In genomic region chr6:32959816-32960550, GRCm38 (mm10) we compare ENCODE assay signal across 28 mouse cellular contexts.
DNase-seq lines count a peak whose midpoint lies in the region; ATAC-seq lines count a peak whose summit lies in the region.
"Had no signal": no experiment of that assay in that cellular context is flagged by ENCODE, and none has a peak within 500 bp of the region (broad histone marks: within the 10 kb centered on the region; RNA-seq: fewer than 3 reads in every experiment).

No protein-coding gene starts in this region.

- 0 out of 2 replicates have a peak, but pooled peaks have one; percentile 30 for ATAC-seq in hindbrain, embryonic 15.5 days (ENCODE audit: low FRiP score, low read depth)
- no peak for ATAC-seq in neural tube, embryonic 13.5 days (ENCODE audit: low read depth)
- ATAC-seq: activated CD4-positive, CD25-positive, alpha-beta regulatory T cell, adult 4 months; forebrain, embryonic 13.5 days; forebrain, embryonic 16.5 days; hindbrain, postnatal 0 days; inflammation-experienced regulatory T-cells, adult 6 months; intestine, embryonic 16.5 days had no signal

- 64% methylated on average over 5 of the region's 5 CpGs for WGBS in hindbrain, embryonic 15.5 days
- WGBS in hindbrain, embryonic 10.5 days: 84% methylated on average over 5 of the region's 5 CpGs
- 68% methylated on average over 5 of the region's 5 CpGs for WGBS in neural tube, embryonic 13.5 days

- no peak overlapping the region for H3K4me3 ChIP-seq in hindbrain, embryonic 15.5 days
- H3K4me3 ChIP-seq in hindbrain, embryonic 10.5 days: no peak overlapping the region
- no peak overlapping the region for H3K4me3 ChIP-seq in neural tube, embryonic 13.5 days
- H3K4me3 ChIP-seq: forebrain, embryonic 10.5 days; forebrain, embryonic 13.5 days; heart, adult 2 months; heart, embryonic 10.5 days had no signal

- H3K9ac ChIP-seq in hindbrain, embryonic 15.5 days: no peak overlapping the region
- H3K9ac ChIP-seq in neural tube, embryonic 13.5 days: no peak overlapping the region
- H3K9ac ChIP-seq: forebrain, embryonic 13.5 days had no signal

- H3K27me3 ChIP-seq in hindbrain, embryonic 15.5 days: no peaks in the 10 kb centered on the region
- H3K27me3 ChIP-seq in hindbrain, embryonic 10.5 days (ENCODE audit: insufficient read depth, poor library complexity, severe bottlenecking): no peaks in the 10 kb centered on the region
- H3K27me3 ChIP-seq in neural tube, embryonic 13.5 days: no peaks in the 10 kb centered on the region
- H3K27me3 ChIP-seq: CH12.LX; forebrain, embryonic 13.5 days had no signal

- H3K9me3 ChIP-seq in hindbrain, embryonic 15.5 days: no peaks in the 10 kb centered on the region
- H3K9me3 ChIP-seq in hindbrain, embryonic 10.5 days: no peaks in the 10 kb centered on the region
- no peaks in the 10 kb centered on the region for H3K9me3 ChIP-seq in neural tube, embryonic 13.5 days
- H3K9me3 ChIP-seq: forebrain, embryonic 10.5 days; forebrain, embryonic 13.5 days; G1E; heart, embryonic 10.5 days had no signal

- intact Hi-C loops in heart, postnatal 10 days (cut with DNase I): no loop called here

- no peaks in the 10 kb centered on the region for H3K36me3 ChIP-seq in hindbrain, embryonic 15.5 days
- no peaks in the 10 kb centered on the region for H3K36me3 ChIP-seq in hindbrain, embryonic 10.5 days
- H3K36me3 ChIP-seq in neural tube, embryonic 13.5 days: no peaks in the 10 kb centered on the region
- H3K36me3 ChIP-seq: forebrain, embryonic 10.5 days; heart, embryonic 10.5 days had no signal

- H3K4me2 ChIP-seq in hindbrain, embryonic 15.5 days: no peak overlapping the region
- H3K4me2 ChIP-seq in neural tube, embryonic 13.5 days: no peak overlapping the region
- H3K4me2 ChIP-seq: forebrain, embryonic 13.5 days had no signal

- no peak overlapping the region for H3K27ac ChIP-seq in hindbrain, embryonic 15.5 days (replicated peaks)
- no peak overlapping the region for H3K27ac ChIP-seq in hindbrain, embryonic 10.5 days
- peak overlapping the region; percentile 4 for H3K27ac ChIP-seq in neural tube, embryonic 13.5 days (replicated peaks)
- H3K27ac ChIP-seq: forebrain, embryonic 10.5 days; forebrain, embryonic 13.5 days; heart, adult 2 months; heart, embryonic 10.5 days; hindbrain, postnatal 0 days had no signal

- peaks cover 7% of the 10 kb centered on the region; the same call in 1 of the 2 replicates for H3K4me1 ChIP-seq in hindbrain, embryonic 15.5 days (replicated peaks)
- H3K4me1 ChIP-seq in hindbrain, embryonic 10.5 days (replicated peaks): peaks cover 32% of the 10 kb centered on the region
- peaks cover 20% of the 10 kb centered on the region for H3K4me1 ChIP-seq in neural tube, embryonic 13.5 days (replicated peaks)

- peak; percentile 87 for DNase-seq in heart, adult 11 months
- DNase-seq in heart, postnatal 10 days: no peak
- DNase-seq in hindbrain, embryonic 10.5 days (ENCODE audit: low spot score): no peak
- no peak for DNase-seq in neural tube, embryonic 10.5 days (ENCODE audit: extremely low spot score, low spot score)
- DNase-seq in gastrocnemius, postnatal 4 days (ENCODE audit: low spot score in 2 of 2): no peak
- DNase-seq in ovary, postnatal 14 days (ENCODE audit: low spot score): no peak
- DNase-seq: adrenal gland, adult 8-10 months; adrenal gland, postnatal 25 days; B cell, adult 2 months; cerebellum, adult 18-20 months; cerebellum, adult 9-10 months; cerebellum, postnatal 14 days; gastrocnemius, postnatal 10 days; gastrocnemius, postnatal 36 days; heart, adult 2 months; heart, postnatal 36 days had no signal
